Mouse (Mus musculus) testis, adult 2 months (tissue): ENCODE results near the gene Runx2.

ENCODE experiments used
- CTCF ChIP-seq: fragments of 200-500 bp; IDR thresholded peaks from 2 replicates; pipeline ENCODE4 v1.5.1; 2012; ENCODE audit warnings: low read depth, mild to moderate bottlenecking, inconsistent platforms, low read length, moderate library complexity; ENCODE audit not compliant: control insufficient read depth, insufficient read depth, insufficient replicate concordance
- POLR2A ChIP-seq: fragments of 200-500 bp; IDR thresholded peaks from 2 replicates; pipeline ENCODE4 v1.6.1; 2012; ENCODE audit warnings: low read depth, mild to moderate bottlenecking, inconsistent platforms, low read length, moderate library complexity; ENCODE audit not compliant: control insufficient read depth

- TF ChIP-seq CTCF, result no peak
- no peak for TF ChIP-seq POLR2A
Observed at GRCm38 (mm10) chr17:44500306-44500899, 314.2 kb downstream of the Runx2 start.
